Comparison of ENCODE assay signal across 15 mouse cellular contexts in the genomic region with DNA sequence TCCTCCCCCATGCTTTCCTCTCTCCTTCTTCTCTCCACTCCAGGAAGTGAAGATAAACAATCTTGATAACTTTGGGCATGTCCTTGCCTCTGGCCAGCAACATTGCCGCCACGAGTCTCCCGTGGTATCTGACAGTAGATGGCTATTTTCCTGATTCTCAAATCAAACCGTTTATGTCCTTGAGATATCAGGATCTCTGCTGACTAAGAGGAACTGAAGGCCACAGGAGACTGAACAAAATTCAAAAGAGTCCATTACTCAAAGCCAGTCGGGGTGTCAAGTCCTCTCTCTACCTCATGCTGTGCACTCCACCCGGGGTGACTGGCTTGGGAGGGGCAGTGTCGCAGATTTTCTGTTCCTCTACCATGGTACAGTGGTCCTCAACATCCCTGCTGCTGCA. TPM values are rescaled to one million over a fixed set of nuclear protein-coding genes. Genes with fewer than 3 reads are reported as not detected.
"Had no signal": no experiment of that assay in that cellular context is flagged by ENCODE, and none has a peak within 500 bp of the region (broad histone marks: within the 10 kb centered on the region; RNA-seq: fewer than 3 reads in every experiment).

No protein-coding gene starts in this region.

- DNase-seq: kidney, adult 11 months; kidney, adult 9 months; layer of hippocampus, adult 9-11 months; liver; liver, embryonic 13.5 days; liver, postnatal 0 days; lung, postnatal 14 days had no signal

RNA-seq across cellular contexts. Expression of gene Bsnd, which starts 42.2 kb away (rescaled TPM):
- total RNA-seq: layer of hippocampus, adult 18-20 months; left cerebral cortex, postnatal 36 days; megakaryocyte-erythroid progenitor cell, adult 5-6 weeks had no signal
- polyA plus RNA-seq: limb, embryonic 12.5 days; liver, embryonic 13.5 days; liver, postnatal 0 days; lung, embryonic 15.5 days; midbrain, embryonic 12.5 days; midbrain, embryonic 16.5 days; neural tube, embryonic 13.5 days had no signal
